Mouse (Mus musculus) R1 (cell line): Measurements from ENCODE around the gene Olfr460.

Source experiments
- DNase-seq: peaks from one replicate; pipeline ENCODE4 v3.0.0-alpha.2; 2018; ENCODE audit warnings: low read depth, low spot score

Olfr460 gene

DNA sequence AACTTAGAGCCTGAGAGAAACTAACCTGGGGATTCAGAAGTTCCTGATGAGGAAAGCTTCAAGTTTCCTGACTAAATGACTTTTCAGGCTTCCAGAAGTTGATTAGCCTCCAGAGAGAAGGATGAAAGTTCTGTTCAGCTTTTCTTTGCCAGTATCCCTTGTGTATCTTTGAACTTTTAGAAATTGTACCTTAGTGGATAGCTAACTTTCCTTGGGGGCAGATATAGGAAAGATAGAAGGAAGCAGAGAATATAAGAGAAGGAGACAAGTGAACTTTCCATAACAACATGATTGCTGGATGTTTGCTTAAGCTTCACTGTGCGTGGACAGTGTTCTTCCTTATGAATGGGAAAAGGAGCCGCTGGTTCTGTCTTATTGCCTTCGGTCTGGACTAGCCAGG, at the start of gene Olfr460:
Gene Olfr460 (plus strand): TSS at position 301 of the 400 bp plus-strand sequence.
- no peak for DNase-seq

- no peak for DNase-seq
Measured at GRCm38 (mm10) chr6:40544690-40545089, 24.6 kb upstream of the Olfr460 start.

GRCm38 (mm10) chr6:40554950-40555349, 14.3 kb upstream of the Olfr460 start, which contains the start of gene Olfr461:
Olfr461 (minus strand) TSS chr6:40555050.
- DNase-seq: no peak

GRCm38 (mm10) chr6:40573618-40574017, 4.3 kb downstream of the Olfr460 start:
- DNase-seq: no peak

DNA sequence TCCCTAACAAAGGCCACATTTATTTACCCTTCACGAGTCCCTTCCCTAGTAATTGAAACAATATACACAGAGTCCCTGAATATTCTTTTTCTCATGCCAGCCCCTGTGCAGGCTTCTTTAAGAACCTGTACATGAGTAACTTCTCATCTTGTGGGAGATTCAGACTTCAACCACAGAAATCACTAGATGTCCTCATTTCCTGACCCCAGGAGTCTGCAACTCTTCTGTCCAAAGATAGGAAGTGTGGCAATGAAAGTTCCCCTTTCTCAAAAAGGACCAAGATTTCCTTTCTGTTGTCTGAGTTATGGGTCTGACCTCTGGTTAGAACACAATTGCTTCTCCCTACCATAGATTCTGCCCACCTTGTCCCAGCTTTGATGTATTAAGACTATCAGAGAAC, 7.0 kb downstream of the Olfr460 start:
- DNase-seq: no peak

GRCm38 (mm10) chr6:40584336-40584735, 15.0 kb downstream of the Olfr460 start:
- no peak for DNase-seq

DNA sequence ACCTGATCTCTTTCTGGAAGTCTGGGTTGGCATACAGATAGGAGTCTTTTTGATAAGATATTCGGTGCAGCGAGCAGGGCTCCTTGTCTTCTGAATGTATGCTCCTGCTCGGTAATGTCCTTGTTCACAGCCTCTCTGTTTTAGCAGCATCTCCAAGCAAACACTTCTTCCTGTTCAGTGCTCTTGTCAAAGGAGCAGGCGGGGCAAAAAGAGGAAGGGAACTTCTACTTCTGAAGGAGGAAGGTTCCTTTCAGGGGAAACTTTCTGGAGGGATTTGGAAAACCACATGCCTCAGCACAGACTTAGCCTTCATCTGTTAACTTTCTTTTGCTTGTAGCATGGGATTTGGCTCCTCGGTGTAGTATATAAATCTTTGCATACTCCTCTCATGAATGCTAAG, 16.4 kb downstream of the Olfr460 start, which contains the start of gene Clec5a:
Gene Clec5a (minus strand): TSS at position 177 of the 400 bp plus-strand sequence.
- DNase-seq: no peak

DNA sequence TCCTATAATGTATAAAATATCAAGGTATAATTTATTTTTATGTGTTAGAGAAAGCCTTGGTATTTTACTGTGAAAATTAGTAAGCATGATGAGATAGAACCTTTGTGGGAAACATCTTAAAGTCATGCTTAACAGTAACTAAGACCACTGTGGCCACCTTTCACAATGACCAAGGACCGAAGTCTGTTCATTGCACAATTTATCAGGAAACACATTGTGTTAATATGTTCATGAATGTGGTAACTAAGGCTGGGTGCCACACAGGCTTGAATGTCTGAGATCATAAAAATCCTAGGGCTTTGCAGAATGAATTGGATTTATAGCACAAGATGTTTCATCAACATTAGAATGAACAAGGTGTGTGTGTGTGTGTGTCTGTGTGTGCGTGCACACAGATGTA, 19.1 kb downstream of the Olfr460 start:
- no peak for DNase-seq

DNA sequence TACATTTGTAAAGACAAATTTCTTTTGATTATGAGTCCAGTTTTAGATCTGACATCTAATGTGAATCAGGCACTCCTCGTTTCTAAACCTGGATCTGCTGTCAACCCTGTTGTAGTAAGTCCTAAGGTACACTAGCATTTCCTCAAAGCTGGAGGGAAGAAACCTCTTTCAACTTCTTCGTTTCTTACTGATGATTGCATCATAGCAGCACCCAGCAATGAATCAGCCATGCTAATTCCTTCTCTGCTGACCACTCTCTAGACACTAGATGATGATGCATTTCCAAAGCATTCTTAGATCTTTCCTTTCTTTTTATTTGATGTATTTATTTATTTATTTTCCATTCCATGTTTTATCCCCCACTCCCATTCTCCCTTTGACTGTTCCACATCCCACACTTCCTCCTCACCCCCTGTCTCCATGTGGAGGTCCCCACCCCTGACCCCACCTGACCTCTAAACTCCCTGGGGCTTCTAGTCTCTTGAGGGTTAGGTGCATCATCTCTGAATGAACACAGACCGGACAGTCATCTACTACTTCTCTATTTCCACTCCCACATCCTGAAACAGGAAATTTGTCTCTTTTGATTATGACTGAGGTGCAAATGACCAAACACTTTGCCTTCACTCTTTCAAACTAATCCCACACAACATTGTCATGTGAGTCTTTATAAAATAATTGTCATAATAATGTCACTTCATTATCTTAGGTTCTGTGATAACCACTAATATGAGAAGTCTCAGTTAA, 25.7 kb downstream of the Olfr460 start:
- DNase-seq: no peak

DNA sequence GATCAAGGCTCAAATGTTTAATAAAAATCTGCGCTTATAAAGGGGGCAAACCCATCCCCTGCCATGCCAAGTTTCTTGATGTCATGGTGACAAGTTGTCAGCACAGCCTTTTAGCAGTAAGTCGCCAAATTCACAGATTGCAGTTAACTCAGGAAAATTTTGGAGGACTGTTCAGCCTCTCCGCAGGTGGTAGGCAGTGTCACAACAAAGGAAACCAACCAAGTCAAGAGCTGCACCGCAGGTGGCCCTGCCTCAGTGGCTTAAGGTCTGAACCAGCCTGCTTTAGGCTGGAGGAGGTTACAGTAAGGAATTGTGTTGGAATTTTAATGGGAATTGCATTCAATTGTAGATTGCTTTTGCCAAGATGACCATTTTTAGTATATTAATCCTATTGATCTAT, 29.3 kb downstream of the Olfr460 start:
- peak; percentile 80 for DNase-seq

GRCm38 (mm10) chr6:40607431-40607830, 38.1 kb downstream of the Olfr460 start:
- DNase-seq: no peak

DNA sequence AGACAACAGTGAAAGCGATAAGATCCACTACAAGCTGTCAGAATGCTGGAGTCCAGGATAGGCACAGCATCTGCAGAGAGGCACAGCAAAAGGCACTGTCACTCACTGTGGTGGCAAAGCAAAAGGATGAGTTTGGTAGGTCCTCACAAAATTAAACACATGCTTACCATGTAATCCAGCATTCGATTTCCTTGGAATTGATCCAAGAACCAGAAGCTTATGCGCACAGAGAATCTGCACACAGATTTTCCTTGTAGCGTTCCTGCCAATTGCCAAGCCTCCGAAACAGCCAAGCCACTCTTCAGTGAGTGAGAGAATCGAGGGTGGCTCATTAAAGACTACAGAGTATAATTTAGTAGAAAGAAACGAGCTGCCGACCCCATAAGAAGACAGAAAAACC, 41.0 kb downstream of the Olfr460 start:
- DNase-seq: no peak

GRCm38 (mm10) chr6:40613260-40613852, 44.1 kb downstream of the Olfr460 start, which contains the start of gene Tas2r138:
Tas2r138 (minus strand) TSS chr6:40613310.
- no peak for DNase-seq

- peak; percentile 58 for DNase-seq
Measured at GRCm38 (mm10) chr6:40617965-40618364, 48.7 kb downstream of the Olfr460 start.
